Mouse (Mus musculus): ENCODE measurements around the gene Gtf2f1. TPM values are rescaled to one million over a fixed set of nuclear protein-coding genes. Genes with fewer than 3 reads are reported as not detected.

The Gtf2f1 gene
- total and polyA plus RNA-seq, 3 experiments: 145 to 171 TPM; not detected in 1

DNA sequence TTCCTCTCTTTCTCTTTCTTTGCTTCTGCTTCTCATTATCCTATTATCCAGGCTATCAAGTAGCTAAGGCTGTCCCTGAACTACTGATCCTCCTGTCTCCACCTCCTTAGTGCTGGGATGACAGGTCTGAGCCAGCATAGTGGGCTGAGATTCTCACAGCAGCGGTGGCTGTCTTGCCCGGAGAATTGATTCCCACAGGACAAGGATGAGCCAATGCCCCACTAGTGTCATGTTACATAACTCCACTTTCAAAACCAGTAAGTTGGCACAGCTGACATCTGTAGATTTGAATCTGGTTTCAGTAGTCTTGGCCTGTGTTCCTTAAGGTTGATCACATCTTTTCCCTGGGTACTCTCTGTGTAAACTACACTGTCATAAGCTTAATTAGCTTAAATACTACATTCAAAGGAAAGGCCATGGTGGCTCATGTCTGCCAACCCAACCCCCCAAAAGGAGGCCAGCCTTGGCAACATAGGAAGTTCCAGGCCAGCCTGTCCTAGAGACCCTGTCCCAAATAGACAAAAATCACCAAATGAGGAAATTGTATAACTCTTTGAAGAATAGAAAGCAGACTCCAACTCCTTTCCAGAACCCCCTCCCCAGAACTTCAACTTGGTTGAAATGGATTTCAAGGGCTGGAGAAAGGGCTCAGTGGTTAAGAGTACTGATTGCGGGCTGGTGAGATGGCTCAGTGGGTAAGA lies 24.8 kb downstream of the Gtf2f1 start:
- Histone ChIP-seq H3K4me1 (ENCODE audit: control insufficient read depth in 1 of 2, insufficient read depth in 2 of 2, low read length in 2 of 2) (peaks cover 0 to 5% of the 10 kb centered on the region in 2 experiments; a peak in 2 of 4 replicates), H3K9ac (ENCODE audit: control insufficient read depth, low read depth, low read length, poor library complexity, severe bottlenecking) (no peak overlapping the region), H3K27me3 (ENCODE audit: control insufficient read depth in 1 of 2, insufficient read depth in 2 of 2, low read length in 2 of 2) (no peaks in the 10 kb centered on the region; a peak in 1 of 4 replicates), H3K36me3 (ENCODE audit: control insufficient read depth in 1 of 2, insufficient read depth in 2 of 2, low read length in 2 of 2) (peaks cover 0 to 4% of the 10 kb centered on the region in 2 experiments; a peak in 2 of 4 replicates), H3K27ac (ENCODE audit: control insufficient read depth, low read depth, low read length) (no peak overlapping the region), H3K79me2 (ENCODE audit: control insufficient read depth, insufficient read depth, low read length, poor library complexity) (peaks cover 11% of the 10 kb centered on the region), H3K4me3 (ENCODE audit: control insufficient read depth in 1 of 2, insufficient read depth in 1 of 2, low read depth in 2 of 2, low read length in 2 of 2) (no peak overlapping the region), H3K9me3 (replicated peaks; ENCODE audit: insufficient read depth, low read length) (no peaks in the 10 kb centered on the region)
- TF ChIP-seq TAL1 (IDR thresholded peaks at IDR 0.05; ENCODE audit: low read length): no peak
- TF ChIP-seq USF2 (IDR thresholded peaks at IDR 0.05; ENCODE audit: borderline replicate concordance in 1 of 2, insufficient read depth in 1 of 2, low read depth in 1 of 2, low read length in 2 of 2): no peak
- TF ChIP-seq ELF1 (IDR thresholded peaks at IDR 0.05; ENCODE audit: low read depth, low read length): no peak
- no peak for TF ChIP-seq JUND (IDR thresholded peaks at IDR 0.05; ENCODE audit: low read depth, low read length)
- no peak for DNase-seq (ENCODE audit: low read depth, low spot score)

DNA sequence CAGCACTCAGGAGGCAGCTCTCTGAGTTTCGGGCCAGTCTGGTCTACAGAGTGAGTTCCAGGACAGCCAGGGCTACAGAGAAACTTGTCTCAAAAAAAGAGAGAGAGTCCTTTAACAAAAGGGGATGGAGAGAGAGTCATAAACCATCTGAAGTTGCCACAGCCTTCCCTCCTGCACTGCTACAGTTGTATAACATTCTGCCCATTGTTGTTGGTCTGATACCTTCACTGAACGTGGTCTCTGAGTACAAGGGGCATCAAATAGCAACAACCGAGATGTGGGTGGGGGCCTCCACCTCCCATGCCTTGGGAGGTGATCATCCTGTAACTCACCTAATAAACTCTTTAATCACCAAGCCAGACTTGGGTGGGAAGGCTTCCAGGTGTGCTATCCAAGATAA lies 25.4 kb downstream of the Gtf2f1 start:
- TF ChIP-seq POLR2A (IDR thresholded peaks at IDR 0.05; ENCODE audit: control insufficient read depth in 1 of 2, insufficient read depth in 1 of 2, low read depth in 1 of 2, low read length in 2 of 2, poor library complexity in 1 of 2) (no peak), ETS1 (IDR thresholded peaks at IDR 0.05; ENCODE audit: low read depth, low read length) (no peak), ZKSCAN1 (IDR thresholded peaks at IDR 0.05; ENCODE audit: low read depth, low read length) (no peak), CHD1 (IDR thresholded peaks at IDR 0.05; ENCODE audit: low read depth, low read length) (no peak), SMC3 (IDR thresholded peaks at IDR 0.05; ENCODE audit: low read depth, low read length) (no peak), TCF12 (IDR thresholded peaks at IDR 0.05; ENCODE audit: low read depth, low read length) (no peak), E2F4 (IDR thresholded peaks at IDR 0.05; ENCODE audit: borderline replicate concordance, low read depth, low read length) (no peak), RCOR1 (IDR thresholded peaks at IDR 0.05; ENCODE audit: low read depth, low read length) (no peak), POLR2AphosphoS5 (IDR thresholded peaks at IDR 0.05; ENCODE audit: borderline replicate concordance, low read depth, low read length) (no peak), ELF1 (IDR thresholded peaks at IDR 0.05; ENCODE audit: low read depth, low read length) (no peak), HCFC1 (IDR thresholded peaks at IDR 0.05; ENCODE audit: low read depth, low read length) (no peak), CTCF (IDR thresholded peaks at IDR 0.05 in 2 of 3, conservative IDR thresholded peaks at IDR 0.05 in 1 of 3; ENCODE audit: control insufficient read depth in 1 of 3, insufficient read depth in 1 of 3, low read depth in 2 of 3, low read length in 3 of 3, poor library complexity in 1 of 3, severe bottlenecking in 1 of 3) (no peak), EP300 (IDR thresholded peaks at IDR 0.05; ENCODE audit: low read depth in 1 of 2, low read length in 2 of 2) (no peak), NRF1 (IDR thresholded peaks at IDR 0.05; ENCODE audit: insufficient read depth, low read depth, low read length, poor library complexity, severe bottlenecking) (no peak), BHLHE40 (IDR thresholded peaks at IDR 0.05; ENCODE audit: borderline replicate concordance, low read depth, low read length) (no peak)
- no peak for DNase-seq (ENCODE audit: low read depth, low spot score)

More for the DNA sequence above, 25.4 kb downstream of the Gtf2f1 start:
- Histone ChIP-seq H3K27me3 (ENCODE audit: control insufficient read depth in 1 of 2, insufficient read depth in 2 of 2, low read length in 2 of 2) (no peaks in the 10 kb centered on the region; a peak in 1 of 4 replicates), H3K27ac (ENCODE audit: control insufficient read depth, low read depth, low read length) (no peak overlapping the region), H3K4me3 (ENCODE audit: control insufficient read depth in 1 of 2, insufficient read depth in 1 of 2, low read depth in 2 of 2, low read length in 2 of 2) (no peak overlapping the region), H3K9ac (ENCODE audit: control insufficient read depth, low read depth, low read length, poor library complexity, severe bottlenecking) (no peak overlapping the region), H3K79me2 (ENCODE audit: control insufficient read depth, insufficient read depth, low read length, poor library complexity) (peaks cover 5% of the 10 kb centered on the region), H3K36me3 (ENCODE audit: control insufficient read depth in 1 of 2, insufficient read depth in 2 of 2, low read length in 2 of 2) (no peaks in the 10 kb centered on the region), H3K9me3 (replicated peaks; ENCODE audit: insufficient read depth, low read length) (no peaks in the 10 kb centered on the region), H3K4me1 (ENCODE audit: control insufficient read depth in 1 of 2, insufficient read depth in 2 of 2, low read length in 2 of 2) (no peaks in the 10 kb centered on the region)
